Mouse (Mus musculus): Measurements from ENCODE around the gene Sertad2.

- no peak for TF ChIP-seq POLR2A (IDR thresholded peaks at IDR 0.05; ENCODE audit: extremely low read depth, insufficient read depth, low read length)
- no peak for TF ChIP-seq CTCF (IDR thresholded peaks at IDR 0.05; ENCODE audit: extremely low read depth, insufficient read depth, low read length)
Measured at GRCm38 (mm10) chr11:20541995-20542637, 937 bp upstream of the Sertad2 start.
